Mouse (Mus musculus) ES-Bruce4 (cell line): ENCODE results near the gene C130060K24Rik.

Experiments
- CTCF ChIP-seq: IDR thresholded peaks from one replicate; pipeline ENCODE4 v1.8.1; 2011; ENCODE audit warnings: low read depth, low read length
- EP300 ChIP-seq: IDR thresholded peaks from 2 replicates; pipeline ENCODE4 v1.6.1; 2011; ENCODE audit warnings: low read depth, low read length; ENCODE audit not compliant: insufficient read depth
- POLR2A ChIP-seq: IDR thresholded peaks from one replicate; pipeline ENCODE4 v1.8.1; 2011; ENCODE audit warnings: low read length; ENCODE audit not compliant: insufficient read depth

DNA sequence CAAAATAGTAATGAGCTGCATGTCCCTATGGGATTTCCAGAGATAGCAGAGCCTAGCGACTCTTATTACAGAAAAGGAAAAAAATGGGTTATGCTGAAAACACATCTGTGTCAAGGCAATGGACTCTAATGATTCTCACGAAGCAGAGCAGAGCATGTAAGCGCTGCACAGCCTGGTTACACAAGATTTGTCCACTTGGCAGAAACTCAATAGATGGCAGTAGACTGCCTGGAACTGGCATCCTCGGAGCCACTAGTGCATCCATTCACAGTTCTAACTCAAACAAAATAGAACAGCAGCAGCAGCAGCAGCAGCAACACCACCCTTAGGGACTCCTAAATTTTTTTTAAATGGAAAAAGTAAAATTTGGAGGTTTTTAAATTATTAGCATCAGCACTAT lies 29.3 kb upstream of the C130060K24Rik start:
- TF ChIP-seq POLR2A (no peak), CTCF (no peak), EP300 (no peak)
